Mouse (Mus musculus): Measurements from ENCODE around the gene Apol7e. TPM values are rescaled to one million over a fixed set of nuclear protein-coding genes. Genes with fewer than 3 reads are reported as not detected.
"Not testable (repeated sequence)": the region's sequence is repeated elsewhere in the genome, so short reads cannot be mapped to it uniquely, and the experiment has no call there.

The Apol7e gene
- not detected in 2 replicates for polyA plus RNA-seq (2014; fragmentation: Nextera tagmentation; extraction: Ambion mirVana)

GRCm38 (mm10) chr15:77698656-77699055, at the start of gene Apol7e:
Apol7e (plus strand) TSS chr15:77698857.
- not testable (repeated sequence) for ATAC-seq (ENCODE audit: insufficient read depth); H3K4me1 ChIP-seq (ENCODE audit: insufficient read depth); H3K27ac ChIP-seq (ENCODE audit: low read depth); H3K9ac ChIP-seq; H3K4me3 ChIP-seq (ENCODE audit: low read depth, low read length); H3K27me3 ChIP-seq (ENCODE audit: insufficient read depth, low read length); H3K36me3 ChIP-seq (ENCODE audit: insufficient read depth); DNase-seq; H3K4me2 ChIP-seq; H3K9me3 ChIP-seq (ENCODE audit: low read depth, low read length)
- 75% methylated on average over 4 of the region's 4 CpGs for WGBS

- not testable (repeated sequence) for H3K36me3 ChIP-seq (ENCODE audit: insufficient read depth); H3K4me2 ChIP-seq; H3K27ac ChIP-seq (ENCODE audit: low read depth); H3K9me3 ChIP-seq (ENCODE audit: low read depth, low read length); DNase-seq; H3K27me3 ChIP-seq (ENCODE audit: insufficient read depth, low read length); ATAC-seq (ENCODE audit: insufficient read depth); H3K4me1 ChIP-seq (ENCODE audit: insufficient read depth); H3K9ac ChIP-seq; H3K4me3 ChIP-seq (ENCODE audit: low read depth, low read length)
Observed at GRCm38 (mm10) chr15:77651143-77651542, 47.5 kb upstream of the Apol7e start.

- H3K4me2 ChIP-seq; H3K36me3 ChIP-seq (ENCODE audit: insufficient read depth); H3K4me1 ChIP-seq (ENCODE audit: insufficient read depth); H3K4me3 ChIP-seq (ENCODE audit: low read depth, low read length); H3K27me3 ChIP-seq (ENCODE audit: insufficient read depth, low read length); H3K9me3 ChIP-seq (ENCODE audit: low read depth, low read length); DNase-seq; H3K9ac ChIP-seq; ATAC-seq (ENCODE audit: insufficient read depth); H3K27ac ChIP-seq (ENCODE audit: low read depth): not testable (repeated sequence)
- 67% methylated on average over 1 of the region's 1 CpGs for WGBS
Observed at GRCm38 (mm10) chr15:77659773-77660172, 38.9 kb upstream of the Apol7e start.

GRCm38 (mm10) chr15:77661841-77662240, 36.8 kb upstream of the Apol7e start:
- not testable (repeated sequence) for H3K4me2 ChIP-seq; H3K36me3 ChIP-seq (ENCODE audit: insufficient read depth); H3K4me3 ChIP-seq (ENCODE audit: low read depth, low read length); ATAC-seq (ENCODE audit: insufficient read depth); H3K9ac ChIP-seq; H3K9me3 ChIP-seq (ENCODE audit: low read depth, low read length); DNase-seq; H3K4me1 ChIP-seq (ENCODE audit: insufficient read depth); H3K27ac ChIP-seq (ENCODE audit: low read depth); H3K27me3 ChIP-seq (ENCODE audit: insufficient read depth, low read length)
- 71% methylated on average over 2 of the region's 2 CpGs for WGBS

GRCm38 (mm10) chr15:77674081-77674480, 24.6 kb upstream of the Apol7e start:
- H3K4me2 ChIP-seq; H3K9me3 ChIP-seq (ENCODE audit: low read depth, low read length); H3K27ac ChIP-seq (ENCODE audit: low read depth); H3K27me3 ChIP-seq (ENCODE audit: insufficient read depth, low read length); H3K9ac ChIP-seq; H3K36me3 ChIP-seq (ENCODE audit: insufficient read depth); H3K4me1 ChIP-seq (ENCODE audit: insufficient read depth); ATAC-seq (ENCODE audit: insufficient read depth); H3K4me3 ChIP-seq (ENCODE audit: low read depth, low read length); DNase-seq: not testable (repeated sequence)
- 72% methylated on average over 1 of the region's 1 CpGs for WGBS

- not testable (repeated sequence) for H3K27me3 ChIP-seq (ENCODE audit: insufficient read depth, low read length); H3K9ac ChIP-seq; H3K4me2 ChIP-seq; H3K4me3 ChIP-seq (ENCODE audit: low read depth, low read length); ATAC-seq (ENCODE audit: insufficient read depth); H3K36me3 ChIP-seq (ENCODE audit: insufficient read depth); H3K4me1 ChIP-seq (ENCODE audit: insufficient read depth); H3K9me3 ChIP-seq (ENCODE audit: low read depth, low read length); H3K27ac ChIP-seq (ENCODE audit: low read depth)
- DNase-seq, result peak; percentile 77
- 2% methylated on average over 9 of the region's 11 CpGs for WGBS
- peak; percentile 71 for TF ChIP-seq CTCF (IDR thresholded peaks at IDR 0.05; ENCODE audit: low read depth)
Observed at GRCm38 (mm10) chr15:77683944-77684343, 14.7 kb upstream of the Apol7e start.

GRCm38 (mm10) chr15:77691532-77692311, 6.9 kb upstream of the Apol7e start:
- H3K27ac ChIP-seq (ENCODE audit: low read depth), result peak overlapping the region; percentile 27; the same call in 1 of the 2 replicates
- DNase-seq, result peak; percentile 38
- WGBS, result 5% methylated on average over 19 of the region's 20 CpGs
- H3K4me3 ChIP-seq (ENCODE audit: low read depth, low read length), result peak overlapping the region; percentile 18
- not testable (repeated sequence) for H3K9ac ChIP-seq; H3K36me3 ChIP-seq (ENCODE audit: insufficient read depth); H3K27me3 ChIP-seq (ENCODE audit: insufficient read depth, low read length); H3K9me3 ChIP-seq (ENCODE audit: low read depth, low read length); H3K4me1 ChIP-seq (ENCODE audit: insufficient read depth); ATAC-seq (ENCODE audit: insufficient read depth)
- peak overlapping the region; percentile 50 for H3K4me2 ChIP-seq

All from lung, embryonic 14.5 days (tissue).